Mouse (Mus musculus) liver, embryonic 16.5 days (tissue): ENCODE data around the gene Cacnb2. TPM values are rescaled to one million over a fixed set of nuclear protein-coding genes. Genes with fewer than 3 reads are reported as not detected.

ENCODE experiments used
- ATAC-seq: fragments of 200-750 bp; cut with Nextera tagmentation; 2 replicates; pipeline ENCODE4 v1.8.0; 2017; ENCODE audit warnings: low read depth, mild to moderate bottlenecking, moderate number of reproducible peaks, moderate library complexity
- H3K27ac ChIP-seq: fragments of 300-500 bp; sonication (generic); 2 replicates; pipeline ENCODE4 v1.5.1; 2014; ENCODE audit warnings: mild to moderate bottlenecking, low read length
- H3K27me3 ChIP-seq: fragments of 300-500 bp; sonication (generic); 2 replicates; pipeline ENCODE4 v1.6.1; 2014; ENCODE audit warnings: low read depth, low read length, mixed read lengths; ENCODE audit not compliant: control insufficient read depth, insufficient read depth
- H3K36me3 ChIP-seq: fragments of 300-500 bp; sonication (generic); 2 replicates; pipeline ENCODE4 v1.6.1; 2014; ENCODE audit warnings: mild to moderate bottlenecking; ENCODE audit not compliant: control insufficient read depth, insufficient read depth
- H3K4me1 ChIP-seq: fragments of 300-500 bp; sonication (generic); 2 replicates; pipeline ENCODE4 v1.6.1; 2014; ENCODE audit warnings: low read depth, low read length, mixed read lengths; ENCODE audit not compliant: control insufficient read depth
- H3K4me2 ChIP-seq: fragments of 300-500 bp; sonication (generic); 2 replicates; pipeline ENCODE4 v1.6.1; 2014; ENCODE audit warnings: low read depth, low read length, mixed read lengths
- H3K4me3 ChIP-seq: fragments of 300-500 bp; sonication (generic); 2 replicates; pipeline ENCODE4 v1.5.1; 2014; ENCODE audit warnings: low read depth, mild to moderate bottlenecking, low read length
- H3K9ac ChIP-seq: fragments of 300-500 bp; sonication (generic); 2 replicates; pipeline ENCODE4 v1.6.1; 2014; ENCODE audit warnings: low read depth, low read length
- H3K9me3 ChIP-seq: fragments of 300-500 bp; sonication (generic); replicated peaks from 2 replicates; pipeline ENCODE4 v1.6.1; 2016; ENCODE audit warnings: low read length; ENCODE audit not compliant: control insufficient read depth
- WGBS: fragments of 180-500 bp; shearing (Covaris S2); extraction: QIAGEN DNeasy Blood & Tissue Kit; methylation state at CpG from one replicate; pipeline ENCODE4 v1.1.7; 2014; ENCODE audit not compliant: insufficient replicate concordance; 5-methylcytosine and 5-hydroxymethylcytosine counted together
- polyA plus RNA-seq: library from polyadenylated mRNA; unstranded; fragments of >200 nt; fragmentation: Nextera tagmentation; extraction: Ambion mirVana; gene quantifications from 2 replicates; pipeline ENCODE4 v1.2.1, GENCODE M21; 2015

Gene Cacnb2
- polyA plus RNA-seq, 1 experiment from 2014 or later: 0.26 TPM

DNA sequence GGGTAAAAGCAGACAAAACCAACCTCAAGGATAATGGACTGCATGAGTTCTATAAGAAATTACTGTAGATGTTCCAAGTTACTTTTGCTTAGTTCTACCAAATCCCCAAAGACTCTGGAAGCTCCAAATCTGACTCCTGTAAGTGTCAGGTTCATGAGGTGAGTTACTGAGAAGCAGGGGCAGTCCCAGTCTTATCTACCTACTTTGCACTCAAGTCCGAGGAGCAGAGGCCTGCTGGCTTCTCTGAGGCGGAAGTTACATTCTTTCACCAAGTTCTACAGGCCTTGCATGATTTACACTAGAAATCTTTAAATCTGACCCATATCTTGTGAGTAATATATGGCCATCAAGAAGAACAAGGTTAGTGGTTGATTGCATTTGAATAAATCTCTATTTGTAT is 329.1 kb downstream of the Cacnb2 start:
- WGBS: 61% methylated on average over 2 of the region's 2 CpGs
- no peak overlapping the region for H3K27ac ChIP-seq
- ATAC-seq: no peak
- no peak overlapping the region for H3K4me2 ChIP-seq
- H3K27me3 ChIP-seq: no peaks in the 10 kb centered on the region
- H3K36me3 ChIP-seq: no peaks in the 10 kb centered on the region
- no peaks in the 10 kb centered on the region for H3K4me1 ChIP-seq
- no peaks in the 10 kb centered on the region for H3K9me3 ChIP-seq
- no peak overlapping the region for H3K4me3 ChIP-seq
- no peak overlapping the region for H3K9ac ChIP-seq

DNA sequence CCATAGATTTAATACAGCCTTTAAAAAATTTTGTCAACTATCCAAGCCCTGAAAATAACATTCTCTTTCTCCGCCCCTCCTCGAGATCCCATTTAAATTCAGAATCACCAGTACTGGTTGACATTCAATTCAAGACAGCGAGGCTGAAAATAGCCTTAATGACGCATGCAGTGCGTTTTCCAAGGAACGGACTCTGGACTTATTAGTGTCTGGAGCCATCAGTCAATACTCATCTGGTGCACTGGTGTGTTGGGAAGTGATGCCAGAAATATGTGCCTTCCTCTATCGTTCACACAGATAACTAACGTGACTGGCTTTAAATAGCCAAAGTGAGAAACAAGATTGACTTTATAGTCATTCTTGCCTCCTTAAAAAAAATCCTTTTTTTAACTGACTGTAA is 333.6 kb downstream of the Cacnb2 start:
- no peak overlapping the region for H3K27ac ChIP-seq

DNA sequence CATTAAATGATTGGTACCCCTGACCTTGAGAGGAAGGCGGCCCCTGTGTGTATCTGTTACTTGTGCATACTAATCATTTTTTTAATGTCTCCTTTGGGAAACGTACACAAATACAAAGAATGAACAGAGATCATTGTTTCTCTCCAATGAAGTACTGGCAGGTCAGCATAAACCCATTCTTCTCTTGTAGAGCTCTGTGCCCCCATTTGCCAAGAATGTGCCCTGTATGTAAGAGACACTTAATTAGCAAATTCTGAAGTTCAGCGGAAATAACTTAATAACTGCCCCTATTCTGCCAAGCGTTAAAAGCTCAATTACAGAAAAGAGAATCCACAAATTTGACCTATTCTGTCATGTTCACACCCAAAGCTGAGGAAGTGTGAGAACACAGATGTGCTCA is 339.4 kb downstream of the Cacnb2 start:
- H3K36me3 ChIP-seq: no peaks in the 10 kb centered on the region
- WGBS: 63% methylated on average over 4 of the region's 4 CpGs
- no peak for ATAC-seq
- no peak overlapping the region for H3K9ac ChIP-seq
- H3K4me1 ChIP-seq: no peaks in the 10 kb centered on the region
- no peak overlapping the region for H3K27ac ChIP-seq
- no peak overlapping the region for H3K4me3 ChIP-seq
- H3K9me3 ChIP-seq: no peaks in the 10 kb centered on the region
- no peak overlapping the region for H3K4me2 ChIP-seq
- no peaks in the 10 kb centered on the region for H3K27me3 ChIP-seq

More for the DNA sequence above, 333.6 kb downstream of the Cacnb2 start:
- 65% methylated on average over 8 of the region's 8 CpGs for WGBS
- H3K4me3 ChIP-seq: no peak overlapping the region
- H3K4me1 ChIP-seq: no peaks in the 10 kb centered on the region
- no peaks in the 10 kb centered on the region for H3K27me3 ChIP-seq
- ATAC-seq: no peak
- no peak overlapping the region for H3K9ac ChIP-seq
- no peaks in the 10 kb centered on the region for H3K36me3 ChIP-seq
- no peak overlapping the region for H3K4me2 ChIP-seq
- H3K9me3 ChIP-seq: no peaks in the 10 kb centered on the region

DNA sequence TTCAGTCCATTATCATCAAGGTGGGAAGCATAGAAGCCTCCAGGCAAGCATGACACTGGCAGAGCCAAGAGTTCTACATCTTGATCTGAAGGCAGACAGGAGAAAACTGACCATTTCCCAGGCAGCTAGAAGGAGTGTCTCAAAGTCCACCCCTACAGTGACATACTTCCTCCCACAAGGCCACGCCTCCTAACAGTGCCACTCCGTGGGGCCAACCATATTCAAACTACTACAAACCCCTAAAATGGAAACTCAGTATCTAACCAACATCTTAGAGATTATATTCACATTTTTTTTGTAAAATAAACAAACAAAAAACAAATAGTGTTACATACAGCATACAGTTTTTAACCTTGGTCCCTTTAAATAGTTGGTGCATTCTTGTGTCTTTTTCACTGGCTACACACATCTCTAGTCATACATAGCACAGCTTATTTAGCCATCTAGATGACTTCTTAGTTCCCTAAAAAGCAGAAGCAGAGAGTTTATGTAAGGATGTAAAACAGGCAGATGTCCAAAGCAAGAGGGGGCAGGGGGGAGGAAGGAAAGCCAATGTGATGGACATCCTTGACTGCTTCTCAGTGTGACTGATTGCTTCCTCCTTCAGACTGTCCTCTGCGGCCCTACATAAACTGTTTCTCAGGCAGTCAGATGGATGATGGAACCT is 340.9 kb downstream of the Cacnb2 start:
- 36% methylated on average over 3 of the region's 3 CpGs for WGBS
- H3K36me3 ChIP-seq: no peaks in the 10 kb centered on the region

DNA sequence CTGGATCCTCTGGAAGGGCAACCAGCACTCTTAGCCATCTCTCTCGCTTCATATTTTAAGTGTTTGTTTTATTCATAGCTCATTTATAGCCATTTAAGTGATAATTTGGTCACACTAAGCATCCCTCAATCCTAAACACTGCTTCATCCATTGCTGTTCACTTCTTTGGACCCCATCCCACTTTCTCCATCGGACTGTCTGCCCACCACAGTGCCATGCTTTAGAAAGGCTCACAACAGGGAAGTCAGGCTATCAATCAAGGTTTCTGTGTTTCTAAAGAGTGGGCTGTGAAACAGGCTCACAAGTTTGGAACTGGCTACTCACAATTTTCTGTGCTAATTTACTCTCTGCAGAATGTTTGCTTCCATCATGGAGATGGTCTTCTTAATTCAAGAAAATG is 350.2 kb downstream of the Cacnb2 start:
- H3K9me3 ChIP-seq: no peaks in the 10 kb centered on the region
- H3K36me3 ChIP-seq: no peaks in the 10 kb centered on the region
- H3K27ac ChIP-seq: no peak overlapping the region
- no peaks in the 10 kb centered on the region for H3K4me1 ChIP-seq
- H3K9ac ChIP-seq: no peak overlapping the region
- no peak for ATAC-seq
- no peaks in the 10 kb centered on the region for H3K27me3 ChIP-seq
- H3K4me3 ChIP-seq: no peak overlapping the region
- WGBS: 47% methylated on average over 2 of the region's 2 CpGs
- H3K4me2 ChIP-seq: no peak overlapping the region

More for the DNA sequence above, 340.9 kb downstream of the Cacnb2 start:
- Histone ChIP-seq H3K4me2 (no peak overlapping the region), H3K4me3 (no peak overlapping the region), H3K9ac (no peak overlapping the region), H3K27me3 (no peaks in the 10 kb centered on the region), H3K9me3 (no peaks in the 10 kb centered on the region), H3K27ac (no peak overlapping the region), H3K4me1 (no peaks in the 10 kb centered on the region)
- no peak for ATAC-seq

DNA sequence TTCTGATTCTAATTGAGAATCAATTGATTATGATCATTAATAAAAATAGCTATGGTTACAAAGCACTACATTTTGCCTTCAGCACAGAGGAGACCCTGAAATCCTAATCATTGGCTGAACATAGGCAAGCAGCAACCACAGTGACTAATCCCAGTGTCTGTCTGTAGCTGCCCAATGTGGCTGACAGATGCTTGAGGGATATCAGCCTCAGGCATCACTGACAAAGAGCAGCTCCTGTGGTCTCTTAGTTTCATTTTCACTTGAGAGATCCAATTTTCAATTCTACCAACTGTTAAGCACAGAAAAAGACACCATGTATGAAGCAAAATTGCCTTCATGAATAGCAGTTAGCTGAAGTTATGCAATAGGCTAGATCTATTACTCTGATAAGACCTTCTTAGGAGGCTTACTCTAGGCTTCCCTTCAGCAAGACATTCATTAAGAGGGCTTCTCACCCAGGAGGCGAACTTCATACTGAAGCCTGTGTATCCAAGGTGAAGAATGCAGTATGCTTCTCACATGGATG is 358.1 kb downstream of the Cacnb2 start:
- Histone ChIP-seq H3K9me3 (no peaks in the 10 kb centered on the region), H3K27me3 (no peaks in the 10 kb centered on the region), H3K27ac (no peak overlapping the region), H3K4me2 (no peak overlapping the region), H3K4me1 (no peaks in the 10 kb centered on the region), H3K36me3 (no peaks in the 10 kb centered on the region), H3K9ac (no peak overlapping the region), H3K4me3 (no peak overlapping the region)
- WGBS: 61% methylated on average over 1 of the region's 1 CpGs
- no peak for ATAC-seq

DNA sequence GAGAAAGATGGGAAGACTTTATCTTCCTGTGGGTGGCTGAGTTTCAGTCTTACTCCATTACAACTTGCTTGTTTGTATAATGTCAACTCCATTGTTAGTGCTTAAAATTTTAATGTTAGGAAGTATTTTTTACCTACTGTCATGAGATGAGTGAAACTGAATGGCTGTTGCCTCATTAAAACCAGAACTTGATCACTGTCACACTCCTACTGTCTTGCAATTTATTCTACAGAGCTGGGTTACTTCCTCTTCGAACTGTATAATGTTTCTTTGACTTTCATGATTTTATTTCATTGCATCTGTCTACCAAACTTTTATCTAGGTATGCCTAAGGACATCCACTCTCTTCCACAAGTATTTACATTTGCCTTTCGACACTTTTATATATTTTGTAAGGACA is 358.6 kb downstream of the Cacnb2 start:
- Histone ChIP-seq H3K27me3 (no peaks in the 10 kb centered on the region), H3K27ac (no peak overlapping the region), H3K4me3 (no peak overlapping the region), H3K4me1 (no peaks in the 10 kb centered on the region), H3K4me2 (no peak overlapping the region), H3K36me3 (no peaks in the 10 kb centered on the region), H3K9ac (no peak overlapping the region), H3K9me3 (no peaks in the 10 kb centered on the region)
- 53% methylated on average over 2 of the region's 2 CpGs for WGBS
- ATAC-seq: no peak

DNA sequence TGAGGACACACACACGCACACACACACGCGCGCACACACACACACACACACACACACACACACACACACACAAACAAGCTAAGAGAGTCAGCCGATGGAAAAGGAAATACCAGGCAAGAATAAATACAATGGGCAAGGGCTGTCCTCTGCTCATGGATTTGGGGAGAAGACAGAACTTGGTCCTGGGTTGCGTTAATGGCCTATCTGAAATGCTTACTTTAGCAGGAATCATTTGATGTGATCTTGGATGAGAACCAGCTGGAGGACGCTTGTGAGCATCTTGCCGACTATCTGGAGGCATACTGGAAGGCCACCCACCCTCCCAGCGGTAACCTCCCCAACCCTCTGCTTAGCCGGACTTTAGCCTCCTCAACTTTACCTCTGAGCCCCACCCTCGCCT is 381.1 kb downstream of the Cacnb2 start:
- H3K4me2 ChIP-seq: no peak overlapping the region
- 71% methylated on average over 11 of the region's 11 CpGs for WGBS
- H3K4me3 ChIP-seq: no peak overlapping the region
- H3K4me1 ChIP-seq: no peaks in the 10 kb centered on the region
- no peaks in the 10 kb centered on the region for H3K27me3 ChIP-seq
- H3K36me3 ChIP-seq: no peaks in the 10 kb centered on the region
- H3K27ac ChIP-seq: no peak overlapping the region
- H3K9ac ChIP-seq: no peak overlapping the region
- H3K9me3 ChIP-seq: no peaks in the 10 kb centered on the region
- no peak for ATAC-seq

DNA sequence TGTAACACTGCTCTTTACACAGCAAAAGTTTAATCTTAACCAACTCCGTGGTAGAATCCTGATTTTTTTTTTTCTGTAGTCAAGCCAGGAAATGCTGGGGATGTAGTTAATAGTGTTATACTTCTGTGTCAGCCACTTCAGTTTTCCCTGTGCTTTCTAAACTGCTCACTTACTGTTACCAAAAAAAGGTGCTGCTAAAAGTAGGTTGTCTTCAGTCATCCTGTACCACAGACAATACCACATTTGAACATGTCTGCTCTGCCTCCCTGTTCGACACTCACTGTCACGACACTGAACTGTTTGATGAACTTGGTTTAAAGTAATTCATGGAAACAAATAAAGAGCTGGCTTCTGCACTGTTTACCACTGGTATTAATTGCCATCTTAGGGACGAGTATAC is 385.6 kb downstream of the Cacnb2 start:
- no peaks in the 10 kb centered on the region for H3K27me3 ChIP-seq
- no peak for ATAC-seq
- H3K9ac ChIP-seq: no peak overlapping the region
- no peak overlapping the region for H3K4me2 ChIP-seq
- H3K4me3 ChIP-seq: no peak overlapping the region
- no peaks in the 10 kb centered on the region for H3K9me3 ChIP-seq
- no peaks in the 10 kb centered on the region for H3K4me1 ChIP-seq
- WGBS: 59% methylated on average over 4 of the region's 4 CpGs
- H3K27ac ChIP-seq: no peak overlapping the region
- H3K36me3 ChIP-seq: no peaks in the 10 kb centered on the region
